In the genomic region with DNA sequence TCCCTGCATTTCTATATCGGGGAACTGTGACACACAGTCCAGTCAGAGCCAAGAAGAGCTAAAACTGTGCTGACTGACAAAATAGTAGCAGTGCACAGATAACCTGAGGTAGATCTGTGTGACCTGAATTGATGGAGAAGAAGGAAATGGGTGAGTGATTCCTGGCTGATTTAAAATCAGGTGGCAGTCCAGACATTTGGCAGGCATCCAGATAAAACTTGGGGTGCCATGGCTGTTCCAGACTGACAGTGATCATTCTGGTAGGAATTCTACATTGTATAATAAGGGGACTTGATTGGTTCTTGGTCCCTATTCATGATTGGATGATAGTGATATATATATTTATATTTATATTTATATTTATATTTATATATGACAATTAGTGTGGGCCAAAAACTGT, we compare ENCODE assay signal across 23 mouse cellular contexts.
"Had no signal": no experiment of that assay in that cellular context is flagged by ENCODE, and none has a peak within 500 bp of the region (broad histone marks: within the 10 kb centered on the region; RNA-seq: fewer than 3 reads in every experiment).

No protein-coding gene starts in this region.

- ATAC-seq: liver, postnatal 0 days; lung, postnatal 0 days; midbrain, embryonic 15.5 days had no signal

- H3K27me3 ChIP-seq: limb, embryonic 15.5 days; midbrain, embryonic 15.5 days; neural tube, embryonic 12.5 days; neural tube, embryonic 15.5 days had no signal

- H3K27ac ChIP-seq: kidney, postnatal 0 days; layer of hippocampus, adult 2 months; left cerebral cortex, adult 2 months; limb, embryonic 12.5 days; limb, embryonic 15.5 days; liver, embryonic 14.5 days; macrophage; midbrain, embryonic 12.5 days; midbrain, embryonic 15.5 days; neural tube, embryonic 12.5 days; neural tube, embryonic 15.5 days; stomach, postnatal 0 days had no signal

- DNase-seq: kidney, adult 9 months; kidney, postnatal 25 days; layer of hippocampus, adult 9-11 months; liver, postnatal 0 days; lung, embryonic 14.5 days; right cerebral cortex, adult 18-20 months; right cerebral cortex, postnatal 14 days; right cerebral cortex, postnatal 4 days; thymus, adult 2 months; thymus, postnatal 25 days had no signal

- H3K4me3 ChIP-seq: layer of hippocampus, adult 2 months; left cerebral cortex, adult 2 months; limb, embryonic 12.5 days; limb, embryonic 15.5 days; midbrain, embryonic 12.5 days; midbrain, embryonic 15.5 days; neural tube, embryonic 12.5 days; neural tube, embryonic 15.5 days had no signal
